Mouse (Mus musculus) midbrain, embryonic 14.5 days (tissue): ENCODE data around the gene Casz1. TPM values are rescaled to one million over a fixed set of nuclear protein-coding genes. Genes with fewer than 3 reads are reported as not detected.

ENCODE experiments used
- ATAC-seq: fragments of 200-750 bp; cut with Nextera tagmentation; 2 replicates; pipeline ENCODE4 v1.8.0; 2017; ENCODE audit warnings: moderate number of reproducible peaks, moderate library complexity; ENCODE audit not compliant: low FRiP score, low TSS enrichment
- DNase-seq: peaks from one replicate; pipeline ENCODE4 v3.0.0-alpha.2; 2015
- H3K27ac ChIP-seq: fragments of 300-500 bp; sonication (generic); replicated peaks from 2 replicates; pipeline ENCODE4 v1.5.1; 2014; ENCODE audit warnings: mild to moderate bottlenecking, low read depth, low read length, moderate library complexity
- H3K27me3 ChIP-seq: fragments of 300-500 bp; sonication (generic); 2 replicates; pipeline ENCODE4 v1.6.1; 2014; ENCODE audit warnings: low read length, control low read depth, mixed read lengths; ENCODE audit not compliant: control insufficient read depth, insufficient read depth
- H3K36me3 ChIP-seq: fragments of 300-500 bp; sonication (generic); 2 replicates; pipeline ENCODE4 v1.6.1; 2014; ENCODE audit warnings: low read length, control low read depth; ENCODE audit not compliant: control insufficient read depth, insufficient read depth
- H3K4me1 ChIP-seq: fragments of 300-500 bp; sonication (generic); 2 replicates; pipeline ENCODE4 v1.6.1; 2014; ENCODE audit warnings: mild to moderate bottlenecking, antibody characterized with exemption, low read length, control low read depth; ENCODE audit not compliant: control insufficient read depth, insufficient read depth
- H3K4me2 ChIP-seq: fragments of 300-500 bp; sonication (generic); 2 replicates; pipeline ENCODE4 v1.6.1; 2014; ENCODE audit warnings: mild to moderate bottlenecking, low read length, moderate library complexity
- H3K4me3 ChIP-seq: fragments of 300-500 bp; sonication (generic); replicated peaks from 2 replicates; pipeline ENCODE4 v1.5.1; 2014; ENCODE audit warnings: low read depth, low read length
- H3K9ac ChIP-seq: fragments of 300-500 bp; sonication (generic); replicated peaks from 2 replicates; pipeline ENCODE4 v1.6.1; 2014; ENCODE audit warnings: mild to moderate bottlenecking, low read length, moderate library complexity
- H3K9me3 ChIP-seq: fragments of 300-500 bp; sonication (generic); 2 replicates; pipeline ENCODE4 v1.6.1; 2016; ENCODE audit warnings: low read length, control low read depth, mixed read lengths; ENCODE audit not compliant: control insufficient read depth
- WGBS: fragments of 180-500 bp; shearing (Covaris S2); extraction: QIAGEN DNeasy Blood & Tissue Kit; methylation state at CpG from one replicate; pipeline ENCODE4 v1.1.7; 2014; 5-methylcytosine and 5-hydroxymethylcytosine counted together
- polyA plus RNA-seq: library from polyadenylated mRNA; unstranded; fragments of >200 nt; fragmentation: Nextera tagmentation; extraction: Ambion mirVana; gene quantifications from 2 replicates; pipeline ENCODE4 v1.2.1, GENCODE M21; 2014

The Casz1 gene
- polyA plus RNA-seq, 1 experiment from 2014 or later: 3.1 TPM

- DNase-seq (no peak), ATAC-seq (no peak)
- Histone ChIP-seq H3K9me3 (no peaks in the 10 kb centered on the region), H3K36me3 (0 out of 2 replicates have a peak, but pooled peaks cover 3% of the 10 kb centered on the region), H3K27ac (no peak overlapping the region), H3K9ac (no peak overlapping the region), H3K4me1 (0 out of 2 replicates have a peak, but pooled peaks cover 6% of the 10 kb centered on the region), H3K4me2 (no peak overlapping the region), H3K4me3 (no peak overlapping the region), H3K27me3 (no peaks in the 10 kb centered on the region)
- WGBS: 77% methylated on average over 5 of the region's 5 CpGs
Measured at GRCm38 (mm10) chr4:148968859-148969258, 164.6 kb downstream of the Casz1 start.

DNA sequence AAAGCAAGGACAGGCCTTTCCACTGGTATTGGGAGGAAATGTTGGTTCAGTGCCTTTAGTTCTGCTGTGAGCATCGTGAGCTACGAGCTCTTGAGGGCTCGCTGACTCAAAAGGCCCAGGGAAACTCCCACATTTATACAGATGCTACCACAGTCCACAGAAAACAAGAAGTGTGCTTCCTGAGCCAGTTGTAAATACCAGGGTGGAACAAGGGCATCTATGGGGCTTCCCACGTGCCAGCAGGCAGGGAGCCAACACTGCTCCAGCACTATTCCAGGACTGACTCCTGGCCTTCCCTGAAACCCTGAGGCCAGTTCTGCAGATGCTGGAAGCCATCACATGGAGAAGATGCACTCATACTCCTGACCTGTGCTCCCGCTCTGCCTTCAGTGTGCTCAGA lies 165.4 kb downstream of the Casz1 start:
- no peak overlapping the region for H3K9ac ChIP-seq
- 89% methylated on average over 5 of the region's 5 CpGs for WGBS

DNA sequence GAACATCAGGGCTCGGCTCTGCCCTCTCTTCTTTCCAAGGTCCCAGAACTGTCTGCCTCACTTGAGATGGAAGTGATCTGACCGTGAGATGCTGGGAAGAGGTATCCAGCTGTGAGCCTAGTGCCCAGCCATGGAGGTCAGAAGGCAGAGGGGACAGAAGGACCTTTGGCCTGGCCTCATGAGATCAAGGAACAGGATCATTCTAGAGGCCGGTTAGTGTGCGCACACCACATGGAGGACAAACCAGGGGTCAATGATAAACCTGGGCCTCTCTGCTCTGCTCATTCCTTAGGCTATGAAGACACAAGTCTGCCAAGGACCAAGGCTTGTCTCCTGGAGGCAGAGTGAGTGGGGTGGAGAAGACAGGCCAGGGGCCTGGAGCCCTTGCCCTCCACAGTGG lies 166.5 kb downstream of the Casz1 start:
- H3K4me1 ChIP-seq: peaks cover 14% of the 10 kb centered on the region; the same call in 1 of the 2 replicates
- WGBS: 81% methylated on average over 4 of the region's 4 CpGs

More for the DNA sequence above, 165.4 kb downstream of the Casz1 start:
- H3K27me3 ChIP-seq: no peaks in the 10 kb centered on the region
- H3K27ac ChIP-seq: no peak overlapping the region
- no peaks in the 10 kb centered on the region for H3K9me3 ChIP-seq
- H3K36me3 ChIP-seq: 0 out of 2 replicates have a peak, but pooled peaks cover 3% of the 10 kb centered on the region
- H3K4me3 ChIP-seq: no peak overlapping the region
- no peak overlapping the region for H3K4me2 ChIP-seq
- ATAC-seq: no peak
- H3K4me1 ChIP-seq: 0 out of 2 replicates have a peak, but pooled peaks cover 8% of the 10 kb centered on the region
- no peak for DNase-seq

DNA sequence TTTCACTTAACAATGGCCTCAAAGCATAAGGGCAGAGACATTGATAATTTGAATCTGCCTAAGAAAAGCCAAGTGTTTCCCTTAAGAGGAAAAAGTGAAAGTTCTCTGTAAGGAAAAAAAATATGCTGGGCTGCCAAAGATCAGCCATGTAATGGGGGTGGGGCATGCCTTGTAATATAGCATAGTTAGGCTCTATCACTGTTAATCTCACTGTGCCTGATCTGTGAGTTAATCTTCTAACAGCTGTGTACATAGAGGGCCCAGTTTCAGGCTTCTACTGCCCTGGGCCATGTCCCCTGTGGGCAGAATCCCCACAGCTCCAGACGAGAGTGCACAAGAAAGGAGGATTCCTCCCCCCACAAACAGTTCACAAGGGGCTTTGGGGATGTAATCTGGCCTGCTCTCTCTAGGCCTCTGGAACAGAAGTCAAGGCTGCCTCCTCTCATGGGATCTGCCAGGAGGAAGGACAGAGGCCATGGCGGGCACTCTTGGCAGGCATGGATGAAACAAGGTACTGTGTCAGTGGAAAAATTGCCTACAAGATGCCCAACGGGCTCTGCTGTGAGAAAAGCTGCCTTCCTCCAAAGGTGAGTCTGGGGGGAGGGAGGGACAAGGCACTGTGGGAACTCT lies 167.5 kb downstream of the Casz1 start:
- WGBS: 57% methylated on average over 3 of the region's 3 CpGs
- Histone ChIP-seq H3K9ac (no peak overlapping the region), H3K27me3 (no peaks in the 10 kb centered on the region), H3K4me3 (no peak overlapping the region), H3K4me1 (peaks cover 14% of the 10 kb centered on the region; the same call in 1 of the 2 replicates), H3K36me3 (no peaks in the 10 kb centered on the region), H3K27ac (no peak overlapping the region), H3K4me2 (no peak overlapping the region), H3K9me3 (no peaks in the 10 kb centered on the region)
- DNase-seq: no peak
- no peak for ATAC-seq

More for the DNA sequence above, 166.5 kb downstream of the Casz1 start:
- H3K36me3 ChIP-seq: 0 out of 2 replicates have a peak, but pooled peaks cover 3% of the 10 kb centered on the region
- no peak overlapping the region for H3K27ac ChIP-seq
- H3K4me2 ChIP-seq: no peak overlapping the region
- ATAC-seq: no peak
- H3K4me3 ChIP-seq: no peak overlapping the region
- no peaks in the 10 kb centered on the region for H3K27me3 ChIP-seq
- DNase-seq: no peak
- H3K9ac ChIP-seq: no peak overlapping the region
- H3K9me3 ChIP-seq: no peaks in the 10 kb centered on the region

GRCm38 (mm10) chr4:148972707-148973106 lies 168.5 kb downstream of the Casz1 start:
- no peaks in the 10 kb centered on the region for H3K27me3 ChIP-seq
- no peak for DNase-seq
- H3K4me2 ChIP-seq: no peak overlapping the region
- no peaks in the 10 kb centered on the region for H3K9me3 ChIP-seq
- 82% methylated on average over 14 of the region's 14 CpGs for WGBS
- no peak overlapping the region for H3K4me3 ChIP-seq
- no peaks in the 10 kb centered on the region for H3K36me3 ChIP-seq
- H3K27ac ChIP-seq: no peak overlapping the region
- no peak overlapping the region for H3K9ac ChIP-seq
- ATAC-seq: no peak
- H3K4me1 ChIP-seq: peaks cover 14% of the 10 kb centered on the region; the same call in 1 of the 2 replicates

DNA sequence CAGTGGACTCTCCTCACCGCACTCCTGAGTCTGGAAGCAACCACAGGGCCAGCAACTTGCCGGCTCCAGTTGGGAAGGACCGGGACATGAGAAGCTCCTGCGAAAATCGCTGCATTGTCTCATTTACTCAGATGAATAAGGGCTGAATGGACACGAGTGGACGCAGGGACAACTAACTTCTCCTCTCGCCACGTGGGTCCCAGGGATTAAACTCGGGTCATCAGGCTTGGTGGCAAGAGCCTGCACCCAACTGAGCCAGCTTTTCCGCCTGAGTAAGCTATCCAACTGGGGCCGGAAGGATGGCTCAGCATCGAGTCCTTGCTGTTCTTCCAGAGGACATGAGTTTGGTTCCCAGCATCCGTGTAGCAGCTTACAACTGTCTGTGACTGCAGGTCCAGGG lies 169.2 kb downstream of the Casz1 start:
- no peak overlapping the region for H3K27ac ChIP-seq
- H3K27me3 ChIP-seq: no peaks in the 10 kb centered on the region
- ATAC-seq: no peak
- H3K9ac ChIP-seq: no peak overlapping the region
- H3K4me2 ChIP-seq: no peak overlapping the region
- no peaks in the 10 kb centered on the region for H3K9me3 ChIP-seq
- H3K4me3 ChIP-seq: no peak overlapping the region
- no peaks in the 10 kb centered on the region for H3K36me3 ChIP-seq
- WGBS: 38% methylated on average over 14 of the region's 14 CpGs
- DNase-seq: no peak
- H3K4me1 ChIP-seq: peaks cover 14% of the 10 kb centered on the region; the same call in 1 of the 2 replicates

DNA sequence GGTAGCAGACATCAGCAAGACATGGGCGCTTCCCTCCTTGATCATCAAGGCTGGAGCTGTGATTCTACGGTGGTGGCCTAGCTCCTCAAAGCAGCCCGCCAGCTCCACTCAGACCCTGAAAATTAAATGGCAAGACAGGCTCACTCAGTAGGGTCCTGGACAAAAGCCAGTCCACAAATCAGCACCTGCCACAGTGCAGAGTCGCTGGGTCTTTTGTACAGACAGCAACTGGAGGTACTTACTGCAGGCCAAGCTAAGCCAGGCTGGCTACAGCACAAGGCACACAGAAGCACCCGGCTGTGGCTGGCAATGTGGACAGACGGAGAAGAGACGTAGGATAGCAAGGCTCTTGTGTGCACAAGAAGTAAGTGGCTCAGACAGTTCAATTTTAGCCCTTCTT lies 170.6 kb downstream of the Casz1 start:
- 50% methylated on average over 7 of the region's 7 CpGs for WGBS
- Histone ChIP-seq H3K4me2 (no peak overlapping the region), H3K9me3 (no peaks in the 10 kb centered on the region), H3K4me1 (peaks cover 14% of the 10 kb centered on the region; the same call in 1 of the 2 replicates), H3K27ac (no peak overlapping the region), H3K9ac (no peak overlapping the region), H3K27me3 (no peaks in the 10 kb centered on the region), H3K4me3 (no peak overlapping the region), H3K36me3 (no peaks in the 10 kb centered on the region)
- DNase-seq (peak; percentile 60), ATAC-seq (no peak)

- no peak for DNase-seq
- WGBS: 69% methylated on average over 9 of the region's 9 CpGs
Measured at GRCm38 (mm10) chr4:148978221-148978855, 174.1 kb downstream of the Casz1 start.

More at GRCm38 (mm10) chr4:148978221-148978855, 174.1 kb downstream of the Casz1 start:
- Histone ChIP-seq H3K27ac (no peak overlapping the region), H3K4me2 (no peak overlapping the region), H3K27me3 (no peaks in the 10 kb centered on the region), H3K9ac (no peak overlapping the region), H3K4me1 (peaks cover 8% of the 10 kb centered on the region; the same call in 1 of the 2 replicates), H3K4me3 (no peak overlapping the region), H3K36me3 (0 out of 2 replicates have a peak, but pooled peaks cover 5% of the 10 kb centered on the region), H3K9me3 (no peaks in the 10 kb centered on the region)
- ATAC-seq: no peak
